Mouse (Mus musculus) neutrophil, adult 65 days (primary cell): ENCODE data around the gene Smim11. TPM values are rescaled to one million over a fixed set of nuclear protein-coding genes. Genes with fewer than 3 reads are reported as not detected.

Experiments
- total RNA-seq: library from RNA; stranded (reverse); gene quantifications from 2 replicates; pipeline ENCODE4 v1.2.4, GENCODE M21; 2023

Smim11 gene
- 14.2 and 14.6 TPM in 2 replicates for total RNA-seq

DNA sequence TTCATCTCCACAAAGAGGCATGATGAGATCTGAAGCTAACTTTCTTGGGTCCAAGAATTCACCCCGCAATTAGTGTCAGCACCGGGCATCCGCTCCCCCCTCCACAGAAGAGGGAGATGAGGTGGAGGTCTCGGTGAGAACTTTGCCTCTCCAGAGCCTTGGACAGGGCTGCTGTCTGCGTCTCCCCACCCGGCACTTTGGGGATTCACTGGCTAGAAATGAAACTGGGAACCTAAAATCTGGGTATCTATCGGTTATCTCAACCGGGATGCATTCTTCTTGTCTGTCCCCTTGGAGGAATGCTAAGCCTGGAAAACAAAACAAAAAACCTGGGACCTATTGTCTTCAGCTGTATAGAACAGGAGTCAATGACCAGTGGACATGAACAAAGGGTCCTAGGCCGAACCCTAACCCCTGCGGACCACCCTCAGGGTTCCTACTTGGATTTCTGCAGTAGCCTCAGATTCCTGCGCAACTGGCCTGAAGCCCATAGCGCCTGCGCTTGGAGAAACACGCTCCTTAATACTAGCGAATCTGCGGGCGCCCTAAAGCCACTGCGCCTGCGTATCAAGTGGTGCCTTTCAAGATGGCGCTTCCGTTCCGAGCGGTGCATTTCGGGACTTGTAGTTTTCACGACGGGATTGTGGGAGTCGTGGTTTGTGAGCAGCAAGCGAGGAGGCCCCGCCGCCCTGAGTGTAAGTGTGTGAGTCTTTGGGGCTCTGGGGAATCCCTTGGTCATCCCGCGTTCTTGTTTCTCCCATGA is at the start of gene Smim11:
Gene Smim11 (plus strand): TSS at position 638 of the 763 bp plus-strand sequence.

GRCm38 (mm10) chr16:92292101-92292500 is 9.0 kb upstream of the Smim11 start, which contains the start of gene Kcne2:
Gene Kcne2 (plus strand): TSS chr16:92292389.

DNA sequence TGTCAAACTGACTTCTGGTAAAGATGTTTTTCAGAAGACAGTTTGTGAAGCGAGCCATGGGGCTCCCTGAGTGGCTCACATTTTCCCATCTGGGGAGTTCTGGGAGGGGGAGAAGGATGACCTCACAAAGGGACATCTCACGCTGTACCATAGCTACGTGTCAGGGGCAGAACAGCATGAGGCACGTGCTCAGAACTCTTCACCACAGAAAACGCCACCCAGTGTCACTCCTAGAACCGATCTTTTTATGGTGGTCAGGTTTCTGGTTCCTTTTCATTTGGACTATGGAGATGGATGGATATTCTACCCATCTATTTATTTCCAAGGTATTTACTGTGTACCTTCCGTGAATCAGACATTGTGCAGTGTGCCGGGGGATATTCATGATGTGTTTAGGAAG is 20.3 kb downstream of the Smim11 start, which contains the start of gene Fam243:
Gene Fam243 (minus strand): TSS at position 101 of the 400 bp plus-strand sequence.

GRCm38 (mm10) chr16:92359229-92359628 is 58.1 kb downstream of the Smim11 start, which contains the start of gene Kcne1:
Gene Kcne1 (minus strand): TSS chr16:92359468.

Other genes starting within 250 kb of the Smim11 start
- gene Mrps6, start 243.0 kb upstream of the Smim11 start, total RNA-seq: 2.1 and 3.0 TPM in 2 replicates
- not detected in 2 replicates for gene Gm49711, start 243.0 kb upstream of the Smim11 start, total RNA-seq
- gene Slc5a3, start 243.0 kb upstream of the Smim11 start, total RNA-seq: 0.25 and 0.32 TPM in 2 replicates
- not detected in 2 replicates for gene Kcne2, start 8.9 kb upstream of the Smim11 start, total RNA-seq
- gene Fam243, start 20.2 kb downstream of the Smim11 start, total RNA-seq: not detected in 2 replicates
- gene Kcne1, start 58.2 kb downstream of the Smim11 start, total RNA-seq: not detected in 2 replicates
- 6.0 and 6.2 TPM in 2 replicates for gene Rcan1, start 169.6 kb downstream of the Smim11 start, total RNA-seq
- not detected in 2 replicates for gene Clic6, start 184.4 kb downstream of the Smim11 start, total RNA-seq